Mouse (Mus musculus): ENCODE data around the gene Bag3.

GRCm38 (mm10) chr7:128587334-128587933 lies 64.0 kb downstream of the Bag3 start:
- TF ChIP-seq CTCF (IDR thresholded peaks at IDR 0.05; ENCODE audit: low read depth): no peak
- no peak for TF ChIP-seq EP300 (IDR thresholded peaks at IDR 0.05; ENCODE audit: low read depth)

All from heart, postnatal 0 days (tissue).